Mouse (Mus musculus) right cerebral cortex, adult 18-20 months (tissue): ENCODE measurements at regions not wholly inside any gene's neighbourhood (a gene's known extent, or its start where the extent isn't known, plus 50 kb on each side); places are given as distances from the start of the nearest gene placed in this dataset.
"Not testable (repeated sequence)": the region's sequence is repeated elsewhere in the genome, so short reads cannot be mapped to it uniquely, and the experiment has no call there.

Source experiments
- DNase-seq: peaks from one replicate; pipeline ENCODE4 v3.0.0; 2022; ENCODE audit warnings: mixed read lengths

GRCm38 (mm10) chr2:79025678-79026077 is 157.8 kb downstream of the Ube2e3 start:
- DNase-seq, result no peak

- DNase-seq, result no peak
Measured at GRCm38 (mm10) chr2:79030990-79031389, 163.1 kb downstream of the Ube2e3 start.

DNA sequence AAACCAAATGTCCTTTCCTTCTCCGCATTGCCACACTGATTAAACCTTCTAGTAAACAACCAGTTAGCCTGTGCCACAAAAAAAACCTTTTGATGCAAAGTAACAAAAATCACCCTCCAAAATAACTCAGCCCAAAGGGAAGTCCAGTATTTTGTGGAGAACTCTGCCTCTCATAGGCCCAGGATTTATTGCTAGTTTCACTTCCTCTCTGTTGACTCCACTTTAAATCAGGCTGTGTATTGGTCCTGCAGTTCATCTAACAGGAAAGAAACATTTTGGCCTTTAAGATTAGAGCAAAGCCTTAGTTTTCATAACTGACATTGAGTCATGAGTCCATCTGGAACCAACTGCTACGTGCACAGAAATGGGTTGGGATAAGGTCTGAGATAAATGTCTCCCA is 168.4 kb downstream of the Ube2e3 start:
- no peak for DNase-seq

DNA sequence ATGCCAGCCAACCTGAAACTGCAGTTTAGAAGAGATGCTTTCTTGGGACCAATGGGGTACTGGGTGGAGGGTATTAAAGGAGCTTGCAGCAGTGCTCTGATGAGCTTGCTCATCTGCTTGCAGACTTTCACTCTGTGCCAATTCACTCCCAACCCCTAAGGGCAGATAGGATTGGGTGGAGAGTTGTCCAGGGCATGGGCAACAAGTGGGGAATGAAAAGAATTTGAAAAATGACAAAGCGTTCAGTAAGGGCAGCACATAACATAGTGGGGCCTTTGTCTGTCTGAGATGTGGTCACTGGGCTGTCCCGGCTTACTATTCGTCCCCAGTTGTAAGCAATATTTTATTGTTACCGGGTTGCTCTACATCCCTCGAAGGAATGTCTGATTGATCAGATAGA is 170.7 kb downstream of the Ube2e3 start:
- DNase-seq, result no peak

DNA sequence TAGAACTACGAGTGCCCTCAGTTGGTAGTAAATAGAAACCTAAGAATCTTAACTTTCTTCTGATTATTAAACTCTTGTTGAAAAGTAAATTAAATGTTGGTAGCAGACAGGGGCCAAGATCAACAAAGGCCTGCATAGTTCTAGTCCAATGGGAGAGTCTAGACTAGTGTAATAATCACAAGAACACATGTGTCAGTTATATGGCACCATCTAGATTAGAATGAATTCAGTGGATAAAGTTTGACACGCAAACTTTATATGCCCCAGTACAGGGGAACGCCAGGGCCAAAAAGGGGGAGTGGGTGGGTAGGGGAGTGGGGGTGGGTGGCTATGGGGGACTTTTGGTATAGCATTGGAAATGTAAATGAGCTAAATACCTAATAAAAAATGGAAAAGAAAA is 176.9 kb downstream of the Ube2e3 start:
- DNase-seq, result not testable (repeated sequence)

- DNase-seq, result no peak
Measured at GRCm38 (mm10) chr2:79045508-79045907, 177.6 kb downstream of the Ube2e3 start.

- peak; percentile 28 for DNase-seq
Measured at GRCm38 (mm10) chr2:79048020-79048419, 180.1 kb downstream of the Ube2e3 start.

DNA sequence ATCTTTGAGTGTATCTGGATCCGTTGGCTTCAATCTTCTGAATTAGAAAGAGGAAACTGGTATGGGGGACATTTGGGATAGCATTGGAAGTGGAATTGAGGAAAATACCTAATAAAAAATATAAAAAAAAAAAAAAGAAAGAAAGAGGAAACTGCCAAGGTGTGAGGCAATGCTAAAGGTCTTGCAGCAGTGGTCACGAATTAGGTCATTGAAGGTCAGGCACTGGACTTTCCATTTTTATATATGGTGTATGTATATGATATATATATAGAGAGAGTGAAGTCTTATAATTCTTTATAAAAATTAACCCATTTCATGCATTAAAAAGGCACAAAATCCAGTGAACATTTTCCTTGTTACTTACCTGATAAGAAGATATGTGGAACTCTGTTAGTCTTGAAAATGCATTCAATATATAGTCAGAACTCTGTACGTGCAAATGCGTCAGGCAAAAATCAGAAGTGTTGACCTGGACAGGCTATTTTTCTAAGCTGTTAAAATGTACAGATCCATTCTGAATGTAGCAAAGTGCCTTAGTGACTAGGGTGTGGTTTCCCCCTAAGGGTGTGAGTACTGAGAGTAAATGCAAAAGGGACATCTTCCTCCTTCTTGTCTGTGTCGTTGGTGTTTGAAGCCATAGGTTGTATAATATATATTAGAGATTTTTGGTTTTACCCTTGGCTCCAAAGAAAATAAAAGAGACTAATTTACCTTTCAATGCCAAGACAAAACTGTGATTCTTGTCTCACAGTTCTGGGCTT is 181.0 kb downstream of the Ube2e3 start:
- DNase-seq, result no peak

DNA sequence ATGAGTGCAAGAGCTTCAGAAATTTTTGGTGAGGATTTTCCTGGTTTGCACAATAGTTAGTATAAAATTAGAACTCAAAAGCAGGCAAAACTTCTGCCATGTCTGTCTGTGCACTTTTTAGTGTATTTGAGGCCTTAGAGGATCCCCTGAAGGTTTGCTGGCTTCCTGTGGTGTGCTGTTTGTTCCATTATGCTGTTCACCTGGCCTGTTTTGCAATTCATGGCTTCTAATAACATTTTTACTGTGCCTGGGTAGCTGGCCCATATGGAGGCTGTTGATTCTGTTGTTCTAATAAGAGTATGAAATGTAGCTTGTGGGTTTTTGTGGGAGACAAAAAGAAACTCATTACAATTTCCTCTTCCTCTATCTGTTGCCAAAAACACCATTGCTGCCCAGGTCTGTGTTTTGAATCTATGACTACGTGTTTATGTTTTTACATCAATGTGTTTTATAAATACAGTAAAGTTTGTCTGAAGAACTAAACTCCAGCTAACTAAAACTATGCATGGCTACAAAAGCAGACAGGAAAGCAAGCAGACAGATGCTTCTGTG is 182.6 kb downstream of the Ube2e3 start:
- no peak for DNase-seq

- DNase-seq, result no peak
Measured at GRCm38 (mm10) chr2:79052226-79052625, 184.3 kb downstream of the Ube2e3 start.

DNA sequence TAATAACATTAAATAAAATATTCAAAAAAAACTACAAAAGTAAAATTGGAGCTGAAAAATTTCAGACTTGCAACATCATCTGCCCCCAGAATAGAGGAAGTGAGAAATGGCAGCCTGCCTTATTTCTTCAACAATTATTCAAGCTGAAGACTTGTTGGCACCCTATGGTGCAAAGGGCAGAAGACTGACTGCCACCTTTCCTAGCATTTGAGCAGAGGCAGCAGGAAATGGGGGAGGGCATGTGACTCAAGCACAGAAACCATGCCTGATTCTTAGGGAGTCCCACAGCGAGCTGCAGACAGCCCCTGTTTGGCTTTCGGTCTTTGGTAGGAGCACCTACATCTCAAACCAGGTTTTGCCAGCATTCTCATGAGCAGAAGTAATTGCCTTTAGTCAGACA is 188.2 kb downstream of the Ube2e3 start:
- DNase-seq, result no peak

- DNase-seq, result no peak
Measured at GRCm38 (mm10) chr2:79059115-79059943, 191.4 kb downstream of the Ube2e3 start.

GRCm38 (mm10) chr2:79059944-79060238 is 192.0 kb downstream of the Ube2e3 start:
- DNase-seq, result no peak

- no peak for DNase-seq
Measured at GRCm38 (mm10) chr2:79060320-79060719, 192.4 kb downstream of the Ube2e3 start.

DNA sequence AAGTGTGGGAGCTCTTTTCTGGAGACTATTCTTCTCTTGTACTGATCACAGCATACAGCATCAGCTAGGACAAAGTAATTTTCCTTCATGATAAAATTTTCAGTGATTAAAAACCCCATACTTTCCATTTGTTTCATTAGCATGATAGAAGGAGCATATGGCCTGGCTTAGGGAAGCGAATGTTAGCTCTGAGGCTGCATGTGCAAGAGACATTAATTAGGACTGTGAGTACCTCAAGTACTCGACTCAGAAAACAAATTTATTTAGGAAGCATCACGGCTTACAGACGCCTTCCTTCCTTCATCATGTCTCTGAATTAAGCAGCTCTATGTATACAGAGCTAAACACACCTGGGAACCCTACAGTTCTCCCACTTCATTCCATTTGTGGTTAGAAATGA is 193.6 kb upstream of the Itga4 start:
- DNase-seq, result no peak

- DNase-seq, result no peak
Measured at GRCm38 (mm10) chr2:79062196-79062636, 193.0 kb upstream of the Itga4 start.

GRCm38 (mm10) chr2:79063641-79064040 is 191.6 kb upstream of the Itga4 start:
- DNase-seq, result no peak

DNA sequence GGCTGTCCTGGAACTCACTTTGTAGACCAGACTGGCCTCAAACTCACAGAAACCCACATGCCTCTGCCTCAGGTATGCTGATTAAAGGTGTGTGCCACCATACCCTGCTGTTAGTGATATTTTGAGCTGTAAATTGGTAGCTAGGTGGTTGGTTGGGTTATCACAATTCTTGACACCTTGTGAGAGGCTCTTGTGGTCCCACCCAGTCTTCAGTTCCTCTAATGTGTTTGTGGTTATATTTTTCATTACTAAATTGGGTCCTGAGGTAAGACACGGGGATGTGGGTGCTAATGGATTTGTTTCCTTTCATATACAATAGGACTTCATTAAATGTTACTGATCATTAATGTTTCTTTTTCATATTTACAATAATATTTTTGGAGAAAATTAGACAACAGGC is 189.9 kb upstream of the Itga4 start:
- DNase-seq, result no peak

DNA sequence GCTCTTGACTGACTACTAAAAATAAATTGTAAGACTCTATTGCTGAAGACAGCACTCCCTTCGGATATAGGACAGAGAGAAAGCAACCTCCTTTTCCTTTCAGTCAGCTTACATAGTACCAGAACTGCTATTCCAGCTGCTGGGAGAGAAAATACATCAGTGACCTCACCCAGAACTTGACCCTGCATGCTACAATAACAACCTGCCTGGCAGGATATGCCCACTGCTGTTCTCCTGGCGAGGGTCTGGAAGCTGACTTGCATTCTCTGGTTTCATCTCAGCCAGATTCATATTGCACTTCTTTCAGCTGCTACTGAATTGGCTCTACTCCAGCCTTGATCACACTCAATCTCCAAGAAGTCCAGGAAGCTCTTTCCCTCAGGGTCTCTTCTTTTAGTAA is 179.1 kb upstream of the Itga4 start:
- DNase-seq, result no peak

DNA sequence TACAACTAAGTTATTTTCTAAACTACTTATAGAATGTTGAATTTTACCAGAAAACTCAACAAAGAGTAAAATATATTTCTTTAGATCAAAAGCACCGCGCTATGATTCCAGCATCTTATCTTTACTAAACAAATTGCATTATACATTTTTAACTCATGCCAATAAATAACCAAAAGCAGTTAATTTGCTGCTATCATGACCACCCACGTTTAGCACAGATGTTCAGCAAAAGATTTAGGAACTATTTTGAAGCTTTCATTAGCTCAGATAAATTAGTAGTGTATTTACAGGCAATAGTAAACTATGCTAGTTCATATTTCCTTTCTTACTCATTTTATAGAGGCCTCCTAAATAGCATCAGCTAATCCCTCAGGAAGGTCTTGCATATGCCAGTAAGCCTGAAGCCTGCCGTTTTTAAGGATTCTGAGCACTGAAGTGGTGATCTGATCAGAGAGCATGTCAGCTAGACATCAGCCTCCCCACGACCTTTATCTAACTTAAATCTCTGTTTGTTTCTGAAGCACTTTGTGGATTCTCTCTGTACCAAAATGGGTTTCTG is 176.3 kb upstream of the Itga4 start:
- DNase-seq, result no peak

DNA sequence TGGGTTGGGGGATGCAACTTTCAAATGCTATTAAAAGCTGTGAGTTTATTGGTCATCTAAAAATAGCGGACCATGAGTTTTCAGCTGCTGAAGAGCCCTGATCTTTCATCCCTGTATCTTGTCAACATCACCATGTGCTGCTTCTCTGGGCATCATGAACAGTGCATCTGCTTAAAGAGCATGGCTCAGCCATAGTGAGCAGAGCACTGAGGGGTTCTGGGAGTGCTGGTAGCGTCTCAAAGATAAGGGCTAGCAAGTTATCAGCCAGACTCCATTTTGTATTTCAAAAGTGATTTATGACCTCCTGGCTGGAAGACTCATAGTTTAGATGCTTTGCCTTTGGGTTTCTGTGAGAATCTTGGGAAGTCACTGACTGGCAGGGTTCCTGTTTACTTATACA is 173.5 kb upstream of the Itga4 start:
- no peak for DNase-seq

GRCm38 (mm10) chr2:79086280-79086679 is 168.9 kb upstream of the Itga4 start:
- DNase-seq, result no peak

DNA sequence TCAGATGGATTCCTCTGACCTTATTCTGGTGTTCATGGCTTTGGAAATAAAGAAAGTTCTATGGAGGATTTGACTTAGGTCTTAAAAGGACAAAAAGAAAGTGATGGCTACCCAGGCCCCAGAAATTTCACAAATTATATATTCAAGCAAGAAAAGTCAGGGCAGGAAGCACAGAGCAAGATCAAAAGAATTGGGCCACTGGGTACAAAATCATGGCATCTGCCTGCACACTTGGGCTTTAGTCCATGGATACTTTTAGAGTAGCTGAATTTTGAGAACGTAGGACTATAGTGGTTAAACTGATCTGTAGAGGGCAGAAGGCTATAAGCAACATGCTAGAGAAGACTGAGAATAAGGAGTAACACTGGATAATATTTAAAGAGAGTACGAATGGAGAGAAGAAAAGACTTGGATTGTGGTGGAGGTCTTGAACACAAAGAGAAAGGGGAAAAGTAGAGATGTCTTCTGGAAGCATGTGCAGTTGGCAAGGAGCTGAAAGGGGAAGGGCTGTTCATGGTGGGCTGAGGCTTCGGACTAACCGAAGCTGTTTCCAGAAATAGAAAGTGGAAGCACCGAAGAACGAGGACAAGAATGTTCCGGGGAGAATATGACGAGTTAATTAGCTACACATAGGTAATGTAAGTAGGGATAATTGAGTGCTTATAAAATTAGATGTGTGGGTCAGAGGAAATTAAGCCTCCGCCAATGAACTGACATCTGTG is 168.2 kb upstream of the Itga4 start:
- no peak for DNase-seq
